Mouse (Mus musculus): ENCODE measurements around the gene Ptpn18.
"Not testable (repeated sequence)": the region's sequence is repeated elsewhere in the genome, so short reads cannot be mapped to it uniquely, and the experiment has no call there.

Ptpn18 gene

DNA sequence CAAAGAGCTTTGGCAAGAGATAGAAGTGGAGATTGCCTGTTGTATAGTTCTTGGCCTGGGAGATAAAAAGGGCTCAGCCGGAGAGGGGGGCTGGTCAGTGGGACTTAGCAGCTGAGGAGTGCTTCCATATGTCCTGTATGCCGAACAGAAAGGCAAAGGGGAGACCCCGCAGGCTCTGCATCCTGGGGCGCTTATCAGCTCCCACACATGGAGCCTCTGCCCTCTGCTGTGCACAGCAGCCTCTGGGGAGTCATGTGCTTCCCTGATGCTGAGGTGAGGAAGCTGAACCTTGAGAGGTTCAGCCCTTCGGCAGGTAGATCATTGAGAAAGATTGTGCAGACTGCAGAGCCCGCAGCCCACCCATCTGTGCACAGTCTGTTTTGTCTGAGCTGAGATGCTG lies 57.7 kb downstream of the Ptpn18 start:
- not testable (repeated sequence) for DNase-seq (ENCODE audit: low spot score in 2 of 2)

GRCm38 (mm10) chr1:34517797-34518196 lies 58.2 kb downstream of the Ptpn18 start:
- not testable (repeated sequence) for DNase-seq (ENCODE audit: low spot score in 2 of 2)

DNA sequence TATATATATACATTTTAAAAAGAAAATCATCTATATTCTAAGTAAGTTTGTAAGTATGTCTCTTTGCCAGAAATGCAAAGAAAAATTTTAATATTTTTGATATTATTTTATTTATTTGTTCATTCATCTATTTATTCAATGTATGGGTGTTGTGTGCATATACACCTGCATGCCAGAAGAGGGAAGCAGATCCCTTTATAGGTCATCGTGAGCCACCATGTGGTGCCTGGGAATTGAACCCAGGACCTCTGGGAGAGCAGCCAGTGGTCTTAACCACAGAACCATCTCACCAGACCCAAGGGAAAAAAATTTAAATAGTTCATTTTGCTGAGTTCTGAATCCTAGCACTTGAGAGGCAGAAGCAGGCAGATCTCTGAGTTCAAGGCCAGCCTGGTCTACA lies 58.7 kb downstream of the Ptpn18 start:
- no peak for DNase-seq (ENCODE audit: low spot score in 2 of 2)

- no peak for DNase-seq (ENCODE audit: low spot score in 2 of 2)
Observed at GRCm38 (mm10) chr1:34522205-34522849, 62.8 kb downstream of the Ptpn18 start.

DNA sequence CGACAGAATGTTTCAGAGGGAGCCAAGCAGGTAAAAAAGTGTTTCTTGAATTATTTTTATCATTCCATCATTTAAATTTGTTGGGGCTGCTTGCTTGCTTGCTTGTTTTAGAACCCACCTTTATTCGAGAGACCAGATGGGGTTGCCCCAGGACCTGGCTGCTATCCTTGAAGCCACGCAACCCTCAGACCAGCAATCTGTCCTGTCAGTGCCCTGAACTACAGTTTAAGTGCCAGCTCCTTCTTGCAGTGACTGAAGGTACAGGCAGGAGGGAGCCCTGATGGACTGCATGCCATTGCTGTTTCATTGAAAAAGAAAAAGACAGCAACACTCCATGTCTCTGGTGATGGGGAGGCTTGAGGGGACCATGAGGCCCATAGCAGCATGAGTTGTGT lies 63.3 kb downstream of the Ptpn18 start:
- DNase-seq (ENCODE audit: low spot score in 2 of 2) = no peak

GRCm38 (mm10) chr1:34523647-34524046 lies 64.1 kb downstream of the Ptpn18 start:
- DNase-seq (ENCODE audit: low spot score in 2 of 2) = no peak

Data from spleen, postnatal 14 days (tissue).